Mouse (Mus musculus): Measurements from ENCODE around the gene Endou. TPM values are rescaled to one million over a fixed set of nuclear protein-coding genes. Genes with fewer than 3 reads are reported as not detected.

Gene Endou
- polyA plus RNA-seq, 1 experiment from 2014 or later, result 0.17 TPM

DNA sequence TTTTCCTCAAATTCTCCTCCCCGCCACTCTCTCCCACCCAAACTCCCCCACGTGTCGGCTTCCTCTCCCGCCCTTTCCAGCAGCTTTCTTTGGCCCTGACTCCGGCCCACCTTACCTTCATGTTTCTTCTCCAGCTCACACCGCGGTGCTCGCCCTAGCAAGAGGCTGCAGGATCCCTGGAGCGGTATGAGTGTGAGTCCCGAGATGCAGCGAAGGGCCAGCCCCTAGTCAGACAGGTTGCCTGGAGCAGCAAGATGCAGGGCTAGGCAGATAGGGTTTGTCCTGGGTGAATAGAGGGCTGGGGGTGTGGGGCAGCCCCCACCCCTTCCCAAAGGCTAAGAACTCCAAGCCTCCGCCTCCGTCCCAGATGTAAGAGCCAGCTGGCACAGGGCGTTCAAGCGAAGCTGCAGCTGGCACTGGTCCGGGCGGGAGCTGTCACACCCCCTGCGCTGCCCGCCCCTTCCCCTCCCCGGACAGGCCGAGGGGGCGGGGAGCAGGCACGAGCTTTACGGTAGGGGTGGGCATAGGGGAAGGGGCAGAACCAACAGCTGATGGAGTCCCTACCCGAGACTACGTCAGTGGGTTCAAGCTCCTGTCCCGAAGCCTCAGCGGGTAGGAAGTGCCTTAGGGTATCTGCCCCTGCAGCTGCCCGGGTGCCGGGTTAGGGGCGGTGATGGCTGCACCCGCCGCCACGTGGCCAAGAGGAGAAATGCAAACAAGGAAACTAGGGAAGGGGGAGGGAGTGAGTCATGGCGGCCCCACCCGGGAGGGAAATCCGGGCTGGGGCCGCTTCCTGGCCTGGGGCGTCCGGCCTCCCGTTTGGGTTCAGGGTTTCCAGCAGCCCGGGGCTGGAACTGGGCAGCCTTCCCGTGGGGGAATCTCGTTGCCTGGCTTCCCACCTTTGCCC, 36.4 kb upstream of the Endou start, which contains the start of gene Rapgef3:
TSS of gene Rapgef3 (minus strand) at position 693 of the 907 bp plus-strand sequence.
- H3K27me3 ChIP-seq, result no peaks in the 10 kb centered on the region
- POLR2A ChIA-PET, result interaction anchor here (0.5 to 1.2 kb wide), 4 partner anchors 11 to 203 kb away, joined by 3 to 4 read pairs (median 4); no protein-coding TSS in a partner anchor
- peak; percentile 76 for ATAC-seq
- DNase-seq (ENCODE audit: low read depth, low spot score), result no peak
- in situ Hi-C loops (cut with MboI; ENCODE audit: low pct_unique_long_range_greater_than_20kb), result no loop called here
- no peak for TF ChIP-seq CTCF (IDR thresholded peaks at IDR 0.05)
- CTCF ChIA-PET, result interaction anchor here (0.8 to 1.8 kb wide), 10 partner anchors 9 to 184 kb away, joined by 3 to 7 read pairs (median 4); no protein-coding TSS in a partner anchor

DNA sequence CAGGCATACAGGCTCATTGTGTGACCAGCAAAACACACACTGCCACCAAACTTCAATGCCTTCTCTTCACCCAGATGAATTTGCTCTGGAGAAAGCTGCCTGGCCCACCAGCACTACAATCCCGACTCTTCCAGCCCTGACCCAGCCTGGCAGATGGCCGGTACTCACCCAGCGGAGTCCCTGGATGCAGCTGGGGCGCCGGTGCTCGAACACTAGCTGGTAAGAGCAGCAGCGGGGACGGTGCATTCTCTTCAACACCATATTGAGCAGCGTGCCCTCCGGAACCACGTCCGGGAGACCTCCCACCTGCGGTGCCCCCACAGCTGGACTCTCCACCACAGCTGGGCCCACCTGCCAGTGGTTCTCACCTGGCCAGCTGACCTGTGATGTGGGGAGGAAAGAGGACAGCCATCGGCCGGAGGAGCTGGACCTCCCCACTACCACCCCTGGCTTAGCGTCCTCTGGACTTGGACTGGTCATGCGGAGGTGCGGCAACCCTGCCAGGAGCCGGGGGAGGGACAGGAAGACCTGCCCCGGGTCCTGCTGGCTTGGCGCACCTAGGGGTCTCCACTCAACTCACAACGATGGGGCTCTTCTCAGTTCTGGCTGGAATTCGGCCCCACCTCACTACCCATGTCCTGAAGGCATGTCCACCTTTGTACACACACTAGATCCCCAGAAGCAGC, 35.6 kb upstream of the Endou start:
- POLR2A ChIA-PET, result interaction anchor here (1.0 to 1.2 kb wide), 2 partner anchors 12 to 58 kb away, joined by 3 read pairs; no protein-coding TSS in a partner anchor
- DNase-seq (ENCODE audit: low read depth, low spot score) (no peak), ATAC-seq (no peak)
- TF ChIP-seq CTCF (IDR thresholded peaks at IDR 0.05), result no peak
- CTCF ChIA-PET, result interaction anchor here (0.9 to 1.8 kb wide), 8 partner anchors 8 to 185 kb away, joined by 3 to 7 read pairs (median 4); no protein-coding TSS in a partner anchor
- in situ Hi-C loops (cut with MboI; ENCODE audit: low pct_unique_long_range_greater_than_20kb), result no loop called here
- no peaks in the 10 kb centered on the region for H3K27me3 ChIP-seq

DNA sequence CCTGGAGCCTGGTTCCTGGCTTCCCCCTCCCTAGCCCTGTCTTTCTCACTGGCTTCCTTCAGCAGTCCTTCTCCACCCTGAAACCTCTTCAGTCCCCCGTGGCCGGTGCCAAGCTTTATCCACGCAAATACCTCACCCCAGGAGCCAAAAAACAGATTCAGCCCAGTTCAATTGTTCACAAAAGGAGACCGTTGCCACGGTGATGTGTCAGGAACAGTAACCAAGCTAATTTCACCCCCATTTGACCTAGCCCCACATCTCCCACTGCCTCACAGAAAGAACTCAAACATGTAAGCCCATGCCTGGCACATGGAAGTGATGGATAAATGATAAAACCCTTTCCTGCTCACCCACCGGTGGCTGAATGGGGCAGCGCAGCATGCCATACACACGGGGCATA, 35.1 kb upstream of the Endou start:
- no peak for ATAC-seq
- POLR2A ChIA-PET, result no interaction called here
- CTCF ChIA-PET, result interaction anchor here (1.7 to 1.8 kb wide), 2 partner anchors 10 to 48 kb away, joined by 6 to 7 read pairs; no protein-coding TSS in a partner anchor
- in situ Hi-C loops (cut with MboI; ENCODE audit: low pct_unique_long_range_greater_than_20kb), result no loop called here
- no peak for TF ChIP-seq CTCF (IDR thresholded peaks at IDR 0.05)
- no peaks in the 10 kb centered on the region for H3K27me3 ChIP-seq
- no peak for DNase-seq (ENCODE audit: low read depth, low spot score)

DNA sequence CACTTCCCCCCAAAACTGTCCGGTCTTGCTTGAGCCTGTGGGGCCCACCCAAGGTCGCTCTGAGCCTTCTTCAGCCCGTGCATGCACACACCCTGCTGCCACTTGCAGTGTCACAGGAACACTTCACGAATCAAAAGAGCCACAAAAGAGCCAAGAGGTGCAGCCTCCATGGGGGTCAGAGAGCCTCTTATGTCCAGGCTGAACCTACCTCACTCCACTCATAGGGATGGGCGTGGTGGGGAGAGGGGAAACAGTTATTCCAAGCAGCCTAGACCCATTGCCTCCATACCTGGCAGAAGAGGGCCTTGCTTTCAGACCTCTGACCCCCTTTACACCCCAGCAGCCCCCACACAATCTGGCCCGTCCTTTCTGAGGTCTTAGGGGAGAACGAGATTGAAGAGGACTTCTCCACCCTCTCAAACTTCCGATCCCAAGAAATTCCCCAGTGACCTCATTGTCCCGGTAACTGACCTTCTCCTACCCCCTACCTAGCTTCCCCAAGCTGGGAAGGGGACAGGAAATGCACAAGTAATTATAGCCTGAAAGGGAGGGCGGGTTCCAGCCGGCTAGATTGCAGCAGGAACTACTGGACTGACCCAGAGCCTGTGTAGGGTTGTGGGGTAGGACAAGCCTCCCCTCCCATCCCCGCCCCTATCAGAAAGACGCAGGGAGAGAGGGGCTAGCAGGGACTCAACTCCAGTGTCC, 34.1 kb upstream of the Endou start:
- ChIA-PET POLR2A (no interaction called here), CTCF (interaction anchor here (1.1 kb wide), 1 partner anchor 12 kb away, joined by 3 read pairs; no protein-coding TSS in a partner anchor)
- H3K27me3 ChIP-seq, result no peaks in the 10 kb centered on the region
- DNase-seq (ENCODE audit: low read depth, low spot score) (no peak), ATAC-seq (no peak)
- no peak for TF ChIP-seq CTCF (IDR thresholded peaks at IDR 0.05)
- in situ Hi-C loops (cut with MboI; ENCODE audit: low pct_unique_long_range_greater_than_20kb), result no loop called here

DNA sequence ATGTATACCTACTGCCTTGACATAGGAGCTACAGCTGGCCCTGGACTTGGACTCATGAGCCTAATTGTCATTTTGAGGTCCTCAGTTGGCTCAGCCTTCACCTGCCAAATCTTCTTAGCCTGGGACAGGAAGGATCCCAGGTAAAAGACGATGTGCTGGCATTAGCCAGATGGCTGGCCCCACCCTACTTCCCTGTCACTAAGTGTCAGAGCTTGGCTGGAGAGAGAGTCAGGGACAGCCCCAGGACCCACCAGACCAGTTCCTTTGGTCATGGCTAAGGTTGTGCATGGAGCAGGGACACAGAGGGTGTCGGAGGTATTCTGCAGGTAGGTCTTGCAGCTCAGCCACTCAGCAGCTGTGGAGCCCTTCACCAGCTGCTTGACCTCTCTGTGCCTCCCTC, 33.4 kb upstream of the Endou start:
- ATAC-seq, result no peak
- ChIA-PET CTCF (interaction anchor here (1.1 to 1.3 kb wide), 2 partner anchors 11 to 14 kb away, joined by 3 read pairs; no protein-coding TSS in a partner anchor), POLR2A (interaction anchor here (0.5 to 0.9 kb wide), 2 partner anchors 31 to 49 kb away, joined by 3 read pairs; no protein-coding TSS in a partner anchor)
- TF ChIP-seq CTCF (IDR thresholded peaks at IDR 0.05), result no peak
- no peak for DNase-seq (ENCODE audit: low read depth, low spot score)
- no peaks in the 10 kb centered on the region for H3K27me3 ChIP-seq
- in situ Hi-C loops (cut with MboI; ENCODE audit: low pct_unique_long_range_greater_than_20kb), result no loop called here

DNA sequence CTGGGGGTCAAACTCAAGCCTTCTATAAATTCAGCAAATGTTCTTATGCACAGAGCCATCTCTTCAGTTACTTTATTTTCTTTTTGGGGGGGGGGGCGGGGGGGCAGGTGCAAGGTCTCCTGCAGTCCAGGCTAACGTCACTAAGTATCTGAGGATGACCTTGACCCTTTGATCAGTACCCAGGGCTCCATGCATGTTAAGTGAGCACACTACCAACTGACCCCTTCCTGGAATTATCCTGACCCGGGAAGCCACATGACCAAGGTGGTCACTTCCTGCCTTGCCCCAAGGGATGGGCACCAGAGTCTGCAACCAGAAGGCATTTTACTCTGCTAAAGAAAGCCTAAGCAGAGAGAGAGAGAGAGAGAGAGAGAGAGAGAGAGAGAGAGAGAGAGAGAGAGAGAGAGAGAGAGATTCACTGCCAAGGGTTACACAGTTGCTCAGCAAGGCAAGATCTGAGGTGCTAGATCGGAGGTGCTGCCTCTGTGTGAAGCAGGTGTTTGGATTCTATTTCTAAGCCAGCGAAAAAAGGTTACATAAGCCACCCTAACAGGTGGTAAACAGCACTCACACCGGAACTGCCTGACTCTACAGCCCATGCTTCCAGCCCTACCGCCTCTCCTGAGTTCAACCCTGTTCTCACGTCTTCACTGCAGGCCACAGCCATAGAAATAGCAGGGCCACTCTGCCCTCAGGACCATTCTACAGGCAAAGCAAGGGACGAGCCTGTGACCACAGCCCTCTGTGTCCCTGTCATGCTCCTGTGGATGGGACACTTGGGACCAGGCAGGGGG, 32.3 kb upstream of the Endou start:
- in situ Hi-C loops (cut with MboI; ENCODE audit: low pct_unique_long_range_greater_than_20kb), result no loop called here
- no peak for DNase-seq (ENCODE audit: low read depth, low spot score)
- POLR2A ChIA-PET, result no interaction called here
- no peaks in the 10 kb centered on the region for H3K27me3 ChIP-seq
- TF ChIP-seq CTCF (IDR thresholded peaks at IDR 0.05), result no peak
- CTCF ChIA-PET, result interaction anchor here (1.3 kb wide), 1 partner anchor 13 kb away, joined by 3 read pairs; no protein-coding TSS in a partner anchor
- no peak for ATAC-seq

DNA sequence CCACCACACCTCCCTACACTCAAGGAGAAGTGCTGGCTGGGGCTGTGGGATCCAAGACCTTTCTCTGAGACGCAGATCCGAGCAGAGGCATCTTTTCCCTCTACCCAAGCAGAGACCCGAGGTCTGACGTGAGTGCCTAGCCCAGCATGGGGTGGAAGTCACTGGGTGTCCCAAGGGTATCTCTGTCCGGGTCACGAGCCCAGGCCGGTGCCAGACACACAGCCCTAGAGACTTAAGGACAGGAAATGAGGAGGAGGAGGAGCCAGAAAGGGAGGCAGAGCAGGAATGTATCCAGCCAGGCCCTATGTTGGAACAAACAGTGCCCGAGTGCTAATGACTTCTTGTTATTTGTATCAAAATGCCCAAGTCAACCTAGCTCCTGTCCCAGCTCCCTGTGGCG, 31.6 kb upstream of the Endou start:
- ChIA-PET POLR2A (no interaction called here), CTCF (no interaction called here)
- H3K27me3 ChIP-seq, result no peaks in the 10 kb centered on the region
- no peak for TF ChIP-seq CTCF (IDR thresholded peaks at IDR 0.05)
- no peak for ATAC-seq
- in situ Hi-C loops (cut with MboI; ENCODE audit: low pct_unique_long_range_greater_than_20kb), result no loop called here
- DNase-seq (ENCODE audit: low read depth, low spot score), result no peak

DNA sequence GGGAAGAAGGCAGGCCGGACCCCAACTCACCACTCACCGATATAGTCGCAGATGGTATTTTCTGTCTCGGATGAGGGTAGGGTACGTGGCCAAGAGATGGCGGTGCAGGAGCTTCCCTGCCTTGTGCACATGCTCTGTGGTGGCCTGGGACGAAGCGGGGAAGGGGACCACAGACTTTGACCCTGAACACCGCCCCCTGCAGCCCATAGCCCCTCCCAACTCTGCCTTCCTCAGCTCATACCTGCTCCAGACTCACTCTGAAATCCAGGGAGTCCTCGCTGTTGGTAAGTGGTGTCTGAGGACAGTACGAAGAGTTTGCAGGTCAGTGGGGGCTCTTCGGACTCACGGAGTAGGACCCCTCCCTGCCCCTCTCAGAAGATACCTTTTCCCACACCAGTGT, 30.3 kb upstream of the Endou start:
- DNase-seq (ENCODE audit: low read depth, low spot score), result no peak
- in situ Hi-C loops (cut with MboI; ENCODE audit: low pct_unique_long_range_greater_than_20kb), result no loop called here
- H3K27me3 ChIP-seq, result no peaks in the 10 kb centered on the region
- TF ChIP-seq CTCF (IDR thresholded peaks at IDR 0.05), result no peak
- no peak for ATAC-seq
- POLR2A ChIA-PET, result no interaction called here
- CTCF ChIA-PET, result interaction anchor here (0.7 to 1.1 kb wide), 4 partner anchors 9 to 89 kb away, joined by 3 read pairs; no protein-coding TSS in a partner anchor

DNA sequence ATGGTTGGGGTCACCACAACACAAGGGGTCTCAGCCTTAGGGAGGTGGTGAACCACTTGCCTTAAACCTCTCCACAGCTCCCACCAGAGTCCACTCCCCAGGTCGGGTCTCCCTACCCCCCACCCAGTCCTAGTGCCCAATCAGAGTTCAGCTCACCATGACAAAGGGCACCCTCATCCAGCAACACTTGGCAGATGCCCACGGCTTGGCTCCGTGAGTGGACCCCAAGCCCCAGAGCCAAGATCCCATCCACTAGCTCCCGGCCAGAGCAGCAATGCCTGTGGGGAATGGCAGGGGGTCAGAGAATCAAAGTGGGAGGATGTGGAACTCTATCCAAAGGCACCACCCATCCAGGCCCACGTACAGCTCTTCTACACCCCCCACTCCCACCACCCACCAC, 29.8 kb upstream of the Endou start:
- H3K27me3 ChIP-seq, result no peaks in the 10 kb centered on the region

More for the DNA sequence above, 29.8 kb upstream of the Endou start:
- CTCF ChIA-PET, result interaction anchor here (1.0 to 1.1 kb wide), 2 partner anchors 15 to 90 kb away, joined by 3 read pairs; no protein-coding TSS in a partner anchor
- DNase-seq (ENCODE audit: low read depth, low spot score) (no peak), ATAC-seq (no peak)
- POLR2A ChIA-PET, result no interaction called here
- in situ Hi-C loops (cut with MboI; ENCODE audit: low pct_unique_long_range_greater_than_20kb), result no loop called here
- no peak for TF ChIP-seq CTCF (IDR thresholded peaks at IDR 0.05)

All from Patski (cell line).